Mouse (Mus musculus) liver, adult 2 months (tissue): ENCODE measurements around the gene Zfp57. TPM values are rescaled to one million over a fixed set of nuclear protein-coding genes. Genes with fewer than 3 reads are reported as not detected.
A peak's percentile ranks its signal among the peaks of the same experiment; 100 is the strongest.

Experiments
- DNase-seq: peaks from one replicate; pipeline ENCODE4 v3.0.0-alpha.2; 2011; ENCODE audit warnings: low read depth, low spot score; ENCODE audit errors: extremely low read depth
- H3K27ac ChIP-seq: fragments of 200-500 bp; replicated peaks from 2 replicates; pipeline ENCODE4 v1.5.1; 2012; ENCODE audit warnings: low read depth, mild to moderate bottlenecking, control low read depth, inconsistent platforms, low read length; ENCODE audit not compliant: insufficient read depth
- H3K27me3 ChIP-seq: fragments of 200-500 bp; 2 replicates; pipeline ENCODE4 v1.6.1; 2012; ENCODE audit warnings: mild to moderate bottlenecking, moderate library complexity, low read length, inconsistent platforms; ENCODE audit not compliant: control insufficient read depth, insufficient read depth
- H3K36me3 ChIP-seq: fragments of 200-500 bp; 2 replicates; pipeline ENCODE4 v1.6.1; 2012; ENCODE audit warnings: low read length, inconsistent platforms; ENCODE audit not compliant: control insufficient read depth, insufficient read depth
- H3K4me1 ChIP-seq: fragments of 200-500 bp; 2 replicates; pipeline ENCODE4 v1.6.1; 2011; ENCODE audit warnings: low read length; ENCODE audit not compliant: control insufficient read depth, insufficient read depth
- H3K4me3 ChIP-seq: fragments of 200-500 bp; 2 replicates; pipeline ENCODE4 v1.5.1; 2011; ENCODE audit warnings: low read depth, mild to moderate bottlenecking, control low read depth, low read length, moderate library complexity; ENCODE audit not compliant: insufficient read depth
- H3K79me2 ChIP-seq: fragments of 200-500 bp; 2 replicates; pipeline ENCODE4 v1.6.1; 2012; ENCODE audit warnings: inconsistent platforms, mild to moderate bottlenecking, low read length, moderate library complexity; ENCODE audit not compliant: control insufficient read depth, insufficient read depth
- H3K9ac ChIP-seq: fragments of 200-500 bp; 2 replicates; pipeline ENCODE4 v1.6.1; 2012; ENCODE audit warnings: low read depth, mild to moderate bottlenecking, control low read depth, inconsistent platforms, low read length
- CTCF ChIP-seq: fragments of 200-500 bp; IDR thresholded peaks from 2 replicates; pipeline ENCODE4 v1.5.1; 2011; ENCODE audit warnings: low read depth, low read length, control low read depth
- POLR2A ChIP-seq: fragments of 200-500 bp; IDR thresholded peaks from 2 replicates; pipeline ENCODE4 v1.6.1; 2011; ENCODE audit warnings: low read length, control low read depth; ENCODE audit not compliant: insufficient read depth; ENCODE audit errors: extremely low read depth
- WGBS: fragments of 180-500 bp; shearing (Covaris S2); methylation state at CpG from one replicate; pipeline ENCODE4 v1.1.7; 2018; 5-methylcytosine and 5-hydroxymethylcytosine counted together
- polyA plus RNA-seq: library from polyadenylated mRNA; depleted of rRNA; stranded (reverse); fragments of >200 nt; gene quantifications from 2 replicates; pipeline ENCODE4 v1.2.3, GENCODE M21; 2012
- total RNA-seq: library from RNA; depleted of rRNA; stranded (reverse); fragments of >200 nt; gene quantifications from 2 replicates; pipeline ENCODE4 v1.2.3, GENCODE M21; 2014

Gene Zfp57
- total and polyA plus RNA-seq, 2 experiments, result 0.59 to 0.65 TPM

GRCm38 (mm10) chr17:37045611-37046311 is 44.8 kb downstream of the Zfp57 start, which contains the start of gene Gabbr1:
Gene Gabbr1, plus strand, starts transcription at chr17:37045966.
- 4% methylated on average over 43 of the region's 55 CpGs for WGBS
- H3K27ac ChIP-seq, result no peak within 1 kb of the TSS

GRCm38 (mm10) chr17:37046312-37047112 is 45.5 kb downstream of the Zfp57 start:
- Histone ChIP-seq H3K9ac (peak overlapping the region; percentile 79), H3K4me1 (peaks cover 8% of the 10 kb centered on the region), H3K4me3 (peak overlapping the region; percentile 68), H3K27ac (no peak overlapping the region), H3K27me3 (peaks cover 33% of the 10 kb centered on the region), H3K79me2 (no peaks in the 10 kb centered on the region), H3K36me3 (no peaks in the 10 kb centered on the region)
- DNase-seq, result no peak
- TF ChIP-seq CTCF, result no peak
- no peak for TF ChIP-seq POLR2A
- 4% methylated on average over 49 of the region's 58 CpGs for WGBS

More at GRCm38 (mm10) chr17:37045611-37046311, 44.8 kb downstream of the Zfp57 start, which contains the start of gene Gabbr1:
- H3K4me1 ChIP-seq, result peaks cover 8% of the 10 kb centered on the region
- TF ChIP-seq POLR2A (0 out of 2 replicates have a peak, but pooled peaks have one; percentile 4), CTCF (no peak)
- no peaks in the 10 kb centered on the region for H3K36me3 ChIP-seq
- H3K27me3 ChIP-seq, result peaks cover 27% of the 10 kb centered on the region
- peak within 1 kb of the TSS; percentile 79 for H3K9ac ChIP-seq
- no peaks in the 10 kb centered on the region for H3K79me2 ChIP-seq
- H3K4me3 ChIP-seq, result peak within 1 kb of the TSS; percentile 68
- no peak for DNase-seq

- H3K9ac ChIP-seq, result no peak overlapping the region
- H3K27me3 ChIP-seq, result peaks cover 33% of the 10 kb centered on the region
- H3K36me3 ChIP-seq, result no peaks in the 10 kb centered on the region
- no peak for DNase-seq
- 37% methylated on average over 19 of the region's 19 CpGs for WGBS
- TF ChIP-seq POLR2A (no peak), CTCF (no peak)
- peaks cover 8% of the 10 kb centered on the region for H3K4me1 ChIP-seq
- no peak overlapping the region for H3K4me3 ChIP-seq
- H3K27ac ChIP-seq, result no peak overlapping the region
- H3K79me2 ChIP-seq, result no peaks in the 10 kb centered on the region
Measured at GRCm38 (mm10) chr17:37047332-37047976, 46.5 kb downstream of the Zfp57 start.

- Histone ChIP-seq H3K36me3 (no peaks in the 10 kb centered on the region), H3K27me3 (peaks cover 33% of the 10 kb centered on the region), H3K9ac (no peak overlapping the region), H3K79me2 (no peaks in the 10 kb centered on the region), H3K27ac (no peak overlapping the region), H3K4me3 (no peak overlapping the region), H3K4me1 (peaks cover 8% of the 10 kb centered on the region)
- peak; percentile 24 for DNase-seq
- no peak for TF ChIP-seq POLR2A
- peak; percentile 18; the same call in 1 of the 2 replicates for TF ChIP-seq CTCF
- 32% methylated on average over 3 of the region's 3 CpGs for WGBS
Measured at GRCm38 (mm10) chr17:37047981-37048380, 47.0 kb downstream of the Zfp57 start.

GRCm38 (mm10) chr17:37048383-37048782 is 47.4 kb downstream of the Zfp57 start:
- peaks cover 8% of the 10 kb centered on the region for H3K4me1 ChIP-seq
- no peak overlapping the region for H3K27ac ChIP-seq
- no peak for TF ChIP-seq CTCF
- no peak for TF ChIP-seq POLR2A
- WGBS, result 71% methylated on average over 7 of the region's 7 CpGs
- H3K36me3 ChIP-seq, result no peaks in the 10 kb centered on the region
- H3K79me2 ChIP-seq, result no peaks in the 10 kb centered on the region
- no peak for DNase-seq
- peaks cover 33% of the 10 kb centered on the region for H3K27me3 ChIP-seq
- no peak overlapping the region for H3K4me3 ChIP-seq
- no peak overlapping the region for H3K9ac ChIP-seq
